Mouse (Mus musculus) testis, postnatal 14 days (tissue): ENCODE measurements around the gene Dync1i1.
A peak's percentile ranks its signal among the peaks of the same experiment; 100 is the strongest.

Experiments used
- DNase-seq: peaks from one replicate; pipeline ENCODE4 v3.0.0; 2021; ENCODE audit warnings: low spot score

Dync1i1 gene

DNA sequence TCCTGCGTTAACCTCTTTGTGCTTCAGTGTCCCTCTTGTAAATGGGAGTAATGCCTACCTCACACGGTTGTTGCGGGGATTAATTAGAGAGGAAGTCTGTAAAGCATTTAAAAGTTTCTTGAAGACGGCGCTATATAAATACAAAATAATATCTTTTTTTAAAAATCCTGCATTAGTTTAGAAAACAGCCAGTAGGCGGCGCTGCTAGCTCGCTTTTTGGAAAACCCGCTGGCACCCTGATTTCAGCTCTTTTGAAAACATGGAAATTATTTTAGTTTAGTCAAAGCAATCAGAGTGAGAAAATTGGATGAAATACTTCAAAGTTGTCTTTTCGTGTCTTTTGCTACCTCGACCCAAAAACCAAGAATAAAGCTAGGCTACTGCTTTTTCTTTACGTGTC is 132.9 kb downstream of the Dync1i1 start:
- no peak for DNase-seq

DNA sequence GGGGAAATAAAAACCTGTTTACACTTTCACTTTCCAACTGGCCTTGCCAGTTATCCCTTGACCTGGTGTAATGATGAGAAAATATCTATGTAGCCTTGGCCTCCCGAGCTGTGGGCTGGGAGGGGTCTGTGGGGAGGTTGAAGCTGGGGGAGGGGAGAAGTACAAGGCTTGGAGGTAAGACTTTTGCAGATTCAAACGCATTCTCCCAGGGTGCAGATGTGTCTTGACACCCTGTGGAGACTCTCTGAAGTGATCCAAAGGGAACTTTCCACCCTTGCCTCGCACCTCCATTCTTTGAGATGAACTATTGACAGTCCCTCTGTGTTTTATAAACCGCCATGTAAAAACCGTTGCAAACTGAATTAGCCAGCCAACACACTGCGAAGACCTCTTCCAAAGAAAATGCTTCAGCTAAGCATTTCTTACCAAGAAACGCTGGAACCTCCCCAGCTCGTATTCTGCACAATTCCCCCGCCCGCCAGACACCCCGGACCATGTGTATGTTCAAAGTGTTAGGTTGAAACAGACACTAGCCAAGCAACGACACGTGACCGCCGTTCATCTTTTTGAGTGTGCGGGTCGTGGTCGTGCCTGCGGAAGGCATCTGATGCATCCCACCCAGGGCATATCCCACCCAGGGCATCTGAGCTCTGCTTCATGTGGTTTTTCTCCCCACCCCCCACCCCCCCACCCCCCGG is 133.6 kb downstream of the Dync1i1 start:
- no peak for DNase-seq

DNA sequence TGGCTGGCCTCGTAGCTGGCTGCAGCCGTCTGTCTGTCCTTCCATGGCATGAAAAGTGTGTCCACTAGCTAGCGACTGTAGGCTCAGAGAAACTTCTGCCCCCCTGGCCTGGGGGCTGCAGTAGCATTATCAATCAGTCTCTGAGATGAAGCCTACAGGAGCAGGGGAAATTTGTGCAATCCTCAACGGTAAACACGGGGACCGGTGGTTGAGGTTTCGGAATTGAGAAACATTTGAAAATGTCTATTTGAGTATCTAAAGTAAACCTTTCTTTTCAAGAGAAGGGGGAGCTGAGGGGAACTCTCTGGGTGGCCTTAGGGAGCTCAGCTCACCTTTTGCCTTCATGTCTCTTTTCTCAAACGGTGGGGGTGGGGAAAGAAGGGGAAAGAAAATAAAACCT is 134.2 kb downstream of the Dync1i1 start:
- DNase-seq: no peak

DNA sequence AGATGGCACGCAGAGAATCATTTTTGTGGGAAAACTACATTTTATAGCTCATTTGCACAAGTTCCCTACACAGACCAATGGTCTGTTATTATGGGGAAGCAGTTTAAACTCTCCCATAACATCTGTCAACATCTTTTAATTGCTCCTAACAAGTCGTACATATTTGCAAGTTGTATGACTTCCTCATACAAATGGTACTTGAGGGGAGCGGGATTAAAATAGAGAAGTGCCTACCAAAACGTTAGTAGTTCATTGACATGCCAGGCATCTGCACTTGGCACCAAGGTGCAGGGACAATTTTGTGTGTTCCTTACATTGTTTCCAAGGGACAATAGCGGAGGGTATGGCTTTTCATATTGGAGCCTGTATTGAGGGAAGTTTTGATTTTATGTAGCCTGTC is 140.7 kb downstream of the Dync1i1 start:
- DNase-seq: no peak

DNA sequence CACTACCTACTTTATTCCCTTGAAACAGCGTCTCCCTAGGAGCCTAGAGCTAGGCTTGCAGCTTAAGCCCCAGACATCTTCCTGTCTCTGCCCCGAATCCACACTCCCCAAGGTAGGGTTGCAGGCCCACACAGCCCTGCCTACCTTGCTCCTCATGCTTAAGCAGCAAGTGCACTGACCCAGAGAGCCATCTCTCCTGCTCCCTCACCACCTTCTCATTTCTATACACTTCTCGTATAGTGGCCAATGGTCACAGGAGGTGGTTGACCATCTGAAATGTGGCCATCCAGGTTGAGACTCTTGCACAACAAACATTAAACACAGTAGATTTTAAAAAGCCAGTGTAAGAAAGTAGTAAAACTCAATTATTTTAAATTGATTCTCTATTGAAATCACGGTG is 141.8 kb downstream of the Dync1i1 start:
- no peak for DNase-seq

DNA sequence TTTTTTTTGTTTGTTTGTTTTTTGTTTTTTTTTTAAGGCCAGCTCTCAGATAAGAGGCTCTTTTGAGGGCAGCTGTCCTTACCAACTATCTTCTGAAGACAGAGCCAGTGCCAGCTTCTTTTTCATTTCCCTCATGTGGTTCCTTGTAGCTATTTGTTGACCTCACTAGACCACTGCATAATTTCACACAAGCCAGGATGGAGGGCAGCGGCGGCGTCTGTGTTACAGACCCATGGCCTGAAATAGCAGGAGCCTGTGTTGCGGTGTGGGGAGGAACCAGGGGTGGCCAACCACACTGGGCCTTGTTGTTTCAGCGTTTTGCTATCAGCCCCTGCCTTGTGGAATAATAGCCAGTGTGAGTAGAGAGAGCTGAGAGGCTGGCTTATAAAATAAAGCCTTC is 145.6 kb downstream of the Dync1i1 start:
- DNase-seq: no peak

DNA sequence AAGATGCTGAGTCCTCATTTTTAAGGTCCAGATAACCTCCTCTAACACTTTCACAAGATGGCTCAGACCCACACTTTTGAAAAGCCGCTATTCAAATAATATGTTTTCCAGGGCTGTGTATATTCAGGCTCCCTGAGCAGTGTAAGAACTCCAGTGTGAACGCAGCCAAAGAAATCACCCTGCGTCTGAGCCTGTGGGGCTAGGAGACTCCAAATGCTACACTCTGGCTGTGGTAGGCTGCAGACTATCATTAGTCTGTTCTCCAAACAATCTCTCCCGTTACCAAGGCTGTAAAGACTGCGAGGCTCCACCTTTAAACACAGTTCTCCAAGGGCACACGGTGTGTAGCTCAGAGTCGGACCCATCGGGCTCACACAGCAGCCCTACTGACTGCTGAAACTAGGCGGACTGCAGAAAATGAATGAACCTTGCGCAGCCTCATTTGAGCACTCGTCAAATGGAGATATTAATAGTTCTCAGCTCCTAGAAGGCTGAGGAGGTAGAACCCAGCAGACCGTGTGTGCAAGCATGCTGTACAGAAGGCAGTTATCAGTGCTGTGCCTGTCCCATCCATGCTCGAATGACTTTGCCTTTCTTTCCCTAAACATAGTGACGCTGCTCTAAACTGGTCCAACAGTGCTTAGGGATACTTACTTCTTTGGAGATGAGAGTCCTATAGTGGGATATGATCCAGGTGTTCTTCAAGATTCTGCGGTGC is 146.3 kb downstream of the Dync1i1 start:
- DNase-seq: no peak

DNA sequence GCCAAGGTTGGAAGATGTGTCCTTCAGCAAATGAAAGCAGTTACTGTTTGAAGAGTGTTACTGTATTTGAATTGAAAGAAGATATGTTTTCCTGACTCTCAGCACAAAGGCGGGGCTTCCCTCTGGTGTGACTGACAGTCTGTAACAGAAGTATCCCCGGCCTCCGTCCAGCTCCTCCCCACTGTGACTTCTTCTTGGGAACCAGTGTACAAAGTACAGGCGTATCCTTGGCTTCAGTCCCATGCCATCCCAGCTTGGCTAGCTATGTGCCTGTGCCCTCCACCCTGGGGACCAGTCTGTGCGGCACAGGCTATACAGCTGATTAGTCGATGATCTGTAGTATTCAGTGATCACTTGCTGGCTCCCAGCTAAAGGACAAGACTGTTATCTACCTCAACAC is 163.9 kb downstream of the Dync1i1 start:
- peak; percentile 29 for DNase-seq

DNA sequence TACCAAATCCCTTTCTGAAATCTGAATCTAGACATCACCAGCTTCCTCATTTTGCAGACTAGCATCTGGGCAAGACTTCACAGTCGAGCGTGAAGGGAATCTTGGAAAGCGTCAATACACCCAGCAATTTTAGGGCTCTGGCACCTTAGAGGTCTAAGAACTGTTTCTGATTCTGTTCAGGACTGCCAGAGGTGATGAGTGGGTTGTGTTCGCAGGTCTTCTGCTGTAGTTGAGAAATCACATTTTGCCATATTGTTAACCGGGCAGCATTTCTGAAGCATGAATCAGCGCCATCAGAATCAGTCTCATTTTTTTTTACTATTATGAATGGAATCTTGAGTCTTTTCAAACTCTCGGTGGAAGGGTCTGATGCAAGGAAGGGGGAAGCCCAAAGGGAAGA is 185.9 kb downstream of the Dync1i1 start:
- no peak for DNase-seq

DNA sequence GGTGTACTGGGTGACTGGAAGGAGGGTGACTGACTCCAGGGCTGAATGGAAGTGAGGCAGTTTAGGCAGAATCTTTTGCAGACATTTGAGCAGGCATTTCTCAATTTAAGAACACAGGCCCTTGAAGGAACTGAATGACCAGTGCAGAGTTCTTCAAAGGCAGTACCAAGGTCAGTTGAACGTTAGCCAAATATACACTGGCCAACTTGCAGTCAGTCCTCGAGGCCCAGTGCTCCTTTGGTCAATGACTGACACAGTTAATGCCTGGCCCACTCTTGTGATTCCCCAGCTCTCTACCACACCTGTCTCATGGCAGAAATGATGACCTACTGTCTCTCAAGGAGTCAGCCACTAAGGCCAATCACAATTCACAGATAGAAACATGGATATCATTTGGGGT is 189.6 kb downstream of the Dync1i1 start:
- DNase-seq: no peak

DNA sequence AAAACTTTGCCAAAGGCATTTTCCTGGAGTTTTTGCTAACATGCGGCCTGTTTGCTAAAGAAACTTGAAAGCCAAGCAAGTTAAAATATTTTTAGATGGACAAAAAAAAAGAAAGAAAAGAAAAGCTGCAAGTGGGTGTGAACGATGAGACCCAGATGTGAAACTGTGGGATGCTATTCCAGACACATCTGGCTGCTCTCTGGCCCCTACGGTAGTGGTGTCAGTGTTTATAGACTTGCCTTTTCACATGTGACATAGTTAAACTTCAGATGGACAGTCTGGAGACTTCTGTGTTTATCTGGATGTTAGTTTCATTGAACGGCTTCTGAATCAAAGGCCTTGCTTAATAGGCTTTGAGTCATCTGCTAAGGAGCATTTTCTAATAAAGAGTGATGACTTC is 195.2 kb downstream of the Dync1i1 start:
- no peak for DNase-seq

DNA sequence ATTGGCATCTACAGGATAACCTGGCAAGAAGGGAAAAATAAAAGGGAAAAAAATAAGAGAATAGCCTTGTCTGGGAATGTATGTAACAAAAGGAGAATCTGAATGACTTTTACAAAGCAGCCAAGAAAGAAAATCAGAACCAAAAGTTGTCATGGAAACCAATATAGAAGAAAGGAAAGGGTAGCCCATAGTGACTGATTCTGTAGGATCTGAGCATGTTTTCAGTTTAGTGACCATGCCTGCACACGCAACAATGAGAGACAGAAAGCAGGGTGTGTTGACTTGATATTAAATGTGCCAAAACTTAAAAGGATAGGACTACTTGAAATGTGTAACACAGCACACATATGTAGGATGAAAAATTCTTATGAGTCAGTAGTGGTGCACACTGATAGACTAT is 197.2 kb downstream of the Dync1i1 start:
- DNase-seq: no peak

DNA sequence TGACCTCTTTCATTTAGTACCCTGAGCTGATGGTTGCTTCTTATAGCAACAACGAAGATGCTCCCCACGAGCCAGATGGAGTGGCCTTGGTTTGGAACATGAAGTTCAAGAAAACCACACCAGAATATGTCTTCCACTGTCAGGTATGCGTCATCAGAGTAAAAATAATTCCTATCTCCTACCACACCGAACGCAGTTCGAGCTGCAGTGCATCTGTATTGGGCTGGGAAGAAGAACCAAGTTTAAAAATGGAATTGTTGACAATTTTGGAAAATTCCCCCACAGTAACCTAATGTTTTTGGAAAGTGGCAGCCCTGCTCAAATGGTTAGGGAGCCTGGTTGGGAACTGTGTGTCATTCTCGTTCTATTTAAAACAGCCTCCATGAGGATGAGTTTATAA is 197.7 kb downstream of the Dync1i1 start:
- DNase-seq: no peak

DNA sequence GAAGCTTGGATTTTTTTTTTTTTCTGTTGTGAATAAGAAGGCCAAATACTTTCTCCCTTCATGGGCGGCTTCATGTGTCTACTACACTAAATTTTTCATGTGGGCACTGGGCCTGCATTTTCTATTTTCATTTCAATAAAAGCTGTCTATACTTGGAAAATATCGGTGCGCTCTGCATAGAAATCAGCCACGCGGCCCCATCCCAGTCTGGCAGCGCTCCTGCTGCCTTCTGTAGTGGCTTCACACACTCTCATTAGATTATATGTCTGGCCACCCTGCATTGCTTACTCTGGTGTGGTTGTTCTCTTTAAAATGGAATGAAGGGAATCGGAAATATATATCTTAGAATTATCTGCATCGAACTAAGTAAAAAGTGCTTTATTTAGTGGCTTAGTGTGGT is 204.7 kb downstream of the Dync1i1 start:
- DNase-seq: no peak

DNA sequence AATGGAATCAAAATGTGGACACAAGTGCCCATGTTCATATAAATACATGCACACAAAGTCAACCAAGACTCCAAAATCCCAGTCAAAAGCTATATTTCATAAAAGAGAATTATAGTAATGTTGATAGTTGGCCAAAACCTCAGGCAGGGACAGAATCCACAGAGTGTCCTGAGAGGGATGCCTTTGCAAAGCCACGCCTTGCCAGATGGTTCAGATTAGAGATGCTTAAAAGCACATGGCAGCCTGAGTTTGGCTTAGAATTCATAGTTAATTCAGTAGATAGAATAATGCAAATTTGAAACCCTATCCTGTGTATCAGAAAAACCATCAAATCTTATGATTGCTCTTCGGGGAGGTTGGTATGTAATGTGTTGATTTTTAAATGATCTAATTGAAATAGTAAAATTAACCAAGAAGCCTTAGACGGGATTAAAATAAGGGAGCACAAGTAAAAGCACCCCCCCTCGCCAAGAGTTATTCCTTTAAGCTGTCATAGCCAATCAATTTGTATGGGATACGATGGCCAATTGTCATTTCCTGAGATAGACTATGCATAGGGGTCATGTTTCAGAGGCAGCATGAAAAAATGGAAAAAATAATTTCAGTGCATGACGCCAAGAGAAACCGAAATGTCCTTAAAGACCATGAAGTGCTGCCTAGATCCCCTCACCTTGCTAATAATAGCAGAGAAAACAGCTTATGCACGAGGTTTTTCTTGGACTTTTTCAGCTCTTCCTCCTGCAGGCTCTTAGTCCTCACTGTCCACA is 210.3 kb downstream of the Dync1i1 start:
- no peak for DNase-seq

DNA sequence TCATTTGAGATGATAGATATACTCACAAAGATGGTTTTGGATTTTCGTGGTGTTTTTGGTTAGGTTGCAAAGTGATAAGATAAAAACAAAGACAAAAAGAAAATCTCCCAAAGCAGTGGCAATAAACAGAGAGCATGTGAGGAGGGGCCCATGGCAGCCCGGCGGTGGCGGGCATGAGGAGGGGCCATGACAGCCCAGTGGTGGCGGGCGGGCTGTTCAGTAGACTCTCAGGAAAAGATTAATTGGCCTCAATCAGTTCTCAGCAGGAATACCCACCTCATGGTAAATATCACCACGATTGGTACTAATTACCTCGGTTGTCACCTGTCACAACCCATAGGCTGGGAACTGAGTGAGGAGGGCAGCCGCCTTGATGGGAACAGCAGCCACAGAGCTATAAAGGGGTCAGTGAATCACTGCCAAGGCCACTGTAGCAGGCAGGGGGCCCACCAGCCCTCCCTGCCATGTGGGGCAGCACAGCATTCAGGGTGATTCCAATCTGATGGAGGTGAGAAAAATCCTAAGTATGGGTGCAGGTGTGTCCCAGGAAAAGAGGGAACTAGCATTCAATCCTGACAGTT is 224.5 kb downstream of the Dync1i1 start:
- DNase-seq: no peak

DNA sequence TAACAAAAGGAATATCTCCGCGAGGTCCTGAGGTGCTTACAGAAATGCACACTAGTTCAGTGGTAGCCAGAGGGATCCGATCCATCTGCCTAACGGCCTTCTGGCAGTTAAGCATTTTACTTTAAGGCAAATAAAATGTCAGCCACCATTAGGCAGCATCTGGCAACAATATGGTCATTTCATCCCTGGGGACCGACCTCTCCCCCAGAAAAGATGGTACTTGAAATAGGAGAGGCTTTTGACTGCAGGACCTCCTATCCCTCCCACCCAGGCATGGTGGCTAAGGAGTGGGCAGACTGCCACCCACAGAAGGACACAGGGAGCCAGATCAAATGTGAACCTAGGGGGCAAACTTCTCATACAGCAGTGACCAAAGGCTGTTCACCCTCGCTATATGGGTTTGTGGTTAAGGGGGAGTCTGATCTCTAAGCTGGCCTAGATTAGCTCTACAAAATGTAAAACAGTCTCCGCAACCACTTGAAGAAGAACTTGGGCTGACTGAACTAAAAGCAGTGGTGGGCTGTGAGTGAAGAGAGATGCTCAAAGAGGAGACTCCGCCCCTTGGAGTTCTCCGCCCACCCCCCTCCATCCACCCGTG is 231.0 kb downstream of the Dync1i1 start:
- no peak for DNase-seq

DNA sequence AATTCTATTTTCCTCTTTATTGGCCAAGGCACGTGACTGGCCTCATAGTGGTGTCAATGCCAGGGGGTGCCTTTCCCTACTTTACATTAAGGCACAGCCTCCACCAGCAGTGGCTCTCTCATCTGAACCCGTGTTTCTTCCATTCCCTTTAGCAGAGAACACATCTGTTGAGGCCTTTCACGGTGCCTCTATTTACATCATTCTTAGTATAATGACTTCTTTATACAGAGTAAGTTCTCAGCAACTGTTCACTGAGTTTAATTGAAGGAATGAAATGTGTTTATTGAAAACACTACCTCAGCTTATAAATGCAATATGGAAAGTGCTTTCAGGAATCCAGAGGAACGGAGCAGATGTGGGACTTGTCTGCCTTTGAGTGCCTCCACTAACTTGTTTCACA is 235.3 kb downstream of the Dync1i1 start:
- DNase-seq: no peak

DNA sequence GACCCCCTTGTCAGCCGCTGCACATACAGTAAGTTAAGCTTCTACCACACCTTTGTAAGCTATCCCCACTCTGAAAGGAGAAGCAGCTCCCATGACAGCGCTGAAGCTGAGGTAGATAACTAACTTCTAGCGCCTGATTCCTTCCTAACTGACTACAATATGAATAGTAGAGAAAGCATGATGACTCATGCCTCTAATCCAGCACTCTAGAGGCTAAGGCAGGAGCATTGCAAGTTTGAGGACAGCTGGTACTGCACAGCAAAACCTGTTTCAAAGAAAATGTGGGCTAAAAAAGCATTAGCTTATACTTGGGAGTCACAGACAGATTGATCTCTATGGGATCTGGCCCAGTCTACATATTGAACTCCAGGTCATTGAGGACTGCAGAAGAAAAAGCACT is 236.5 kb downstream of the Dync1i1 start:
- no peak for DNase-seq

DNA sequence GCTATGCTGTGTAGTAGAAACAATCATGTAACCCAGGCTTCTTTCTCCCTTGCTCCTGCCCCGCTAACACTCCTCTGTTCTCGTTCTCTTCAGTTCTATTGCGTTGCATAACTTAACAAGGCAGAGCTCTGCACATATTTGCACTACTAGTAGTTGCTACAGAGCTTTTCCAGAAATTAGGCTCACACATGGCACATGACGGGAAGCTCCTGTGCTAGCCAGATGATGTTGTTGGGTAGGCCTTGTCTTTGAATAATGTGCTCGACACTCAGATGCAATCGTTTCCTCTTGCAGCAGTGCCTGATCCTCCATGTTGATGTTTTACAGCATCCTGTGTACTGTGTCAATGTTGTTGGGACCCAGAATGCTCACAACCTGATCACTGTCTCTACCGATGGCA is 240.9 kb downstream of the Dync1i1 start:
- no peak for DNase-seq

DNA sequence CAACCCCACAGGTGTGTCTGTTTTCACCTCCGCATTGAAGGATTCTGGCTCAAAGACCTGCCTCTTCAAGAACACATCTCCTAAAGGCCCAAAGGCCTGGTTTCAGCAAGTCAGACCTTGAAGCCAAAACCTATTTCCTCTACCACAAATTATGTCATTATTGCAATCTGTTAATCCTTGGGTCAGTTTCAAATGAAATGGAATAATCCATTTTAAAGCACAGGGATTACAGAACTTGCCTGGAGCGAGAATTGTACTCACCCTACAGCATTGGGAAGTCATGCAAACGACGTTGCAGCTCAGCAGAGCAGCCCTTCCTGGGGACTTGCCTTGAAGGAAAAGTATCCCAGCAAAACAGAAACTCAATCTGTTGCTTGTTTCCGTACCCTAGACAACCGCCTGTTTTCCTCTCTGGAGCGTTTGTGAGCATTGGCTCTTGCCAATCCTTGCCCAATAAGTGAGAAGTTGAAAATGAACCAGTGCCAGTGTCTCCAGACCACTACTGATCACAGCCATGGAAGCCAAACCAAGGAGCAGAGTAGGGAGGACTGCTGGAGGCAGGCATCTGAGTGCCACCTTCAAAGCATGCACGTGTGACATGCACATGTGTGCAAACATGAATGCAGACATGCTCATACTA is 241.5 kb downstream of the Dync1i1 start:
- no peak for DNase-seq

DNA sequence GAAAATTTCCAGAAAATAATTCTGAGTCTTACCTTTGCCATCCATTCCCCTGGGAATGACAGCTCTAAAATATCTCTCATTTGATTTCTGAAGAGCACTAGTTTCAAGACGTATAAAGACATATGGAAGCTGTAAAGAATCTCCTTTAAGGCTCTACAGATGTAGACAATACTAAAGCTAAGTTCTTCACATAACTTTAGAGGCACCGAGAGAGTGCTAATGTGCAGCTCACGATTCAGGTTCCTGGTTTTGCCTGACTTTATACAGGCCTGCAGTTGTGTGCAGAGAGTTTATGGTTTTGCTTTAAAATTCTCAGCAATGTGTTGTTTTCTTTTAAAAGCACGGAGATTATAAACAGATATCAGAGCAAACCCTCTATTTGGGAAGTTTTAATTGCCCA is 242.1 kb downstream of the Dync1i1 start:
- DNase-seq: no peak
